Mouse (Mus musculus) gastrocnemius, adult 2 months (tissue): ENCODE data around the gene Wee1. TPM values are rescaled to one million over a fixed set of nuclear protein-coding genes. Genes with fewer than 3 reads are reported as not detected.
"Not testable (repeated sequence)": the region's sequence is repeated elsewhere in the genome, so short reads cannot be mapped to it uniquely, and the experiment has no call there.

Experiments used
- DNase-seq: peaks from one replicate; pipeline ENCODE4 v3.0.0; 2022
- H3K27ac ChIP-seq: fragments of 200-600 bp; 2 replicates; pipeline ENCODE4 v1.8.1; 2022; ENCODE audit warnings: mild to moderate bottlenecking
- H3K4me3 ChIP-seq: fragments of 200-600 bp; 2 replicates; pipeline ENCODE4 v1.8.1; 2022; ENCODE audit warnings: mild to moderate bottlenecking, moderate library complexity
- CTCF ChIP-seq: fragments of 200-600 bp; IDR thresholded peaks from 2 replicates; pipeline ENCODE4 v1.8.1; 2022; ENCODE audit warnings: antibody characterized with exemption, mild to moderate bottlenecking, moderate library complexity
- intact Hi-C: fragments of 180-260 bp; cut with DNase I; formaldehyde crosslinking; loops from one replicate; pipeline ENCODE4 v1.15.1; 2025
- total RNA-seq, 2 experiments: library from RNA; stranded (reverse); gene quantifications; 2 replicates each; pipeline ENCODE4 v1.2.3; 2021

The Wee1 gene
- total RNA-seq, 2 experiments from 2014 or later = 0.97 to 3.6 TPM

DNA sequence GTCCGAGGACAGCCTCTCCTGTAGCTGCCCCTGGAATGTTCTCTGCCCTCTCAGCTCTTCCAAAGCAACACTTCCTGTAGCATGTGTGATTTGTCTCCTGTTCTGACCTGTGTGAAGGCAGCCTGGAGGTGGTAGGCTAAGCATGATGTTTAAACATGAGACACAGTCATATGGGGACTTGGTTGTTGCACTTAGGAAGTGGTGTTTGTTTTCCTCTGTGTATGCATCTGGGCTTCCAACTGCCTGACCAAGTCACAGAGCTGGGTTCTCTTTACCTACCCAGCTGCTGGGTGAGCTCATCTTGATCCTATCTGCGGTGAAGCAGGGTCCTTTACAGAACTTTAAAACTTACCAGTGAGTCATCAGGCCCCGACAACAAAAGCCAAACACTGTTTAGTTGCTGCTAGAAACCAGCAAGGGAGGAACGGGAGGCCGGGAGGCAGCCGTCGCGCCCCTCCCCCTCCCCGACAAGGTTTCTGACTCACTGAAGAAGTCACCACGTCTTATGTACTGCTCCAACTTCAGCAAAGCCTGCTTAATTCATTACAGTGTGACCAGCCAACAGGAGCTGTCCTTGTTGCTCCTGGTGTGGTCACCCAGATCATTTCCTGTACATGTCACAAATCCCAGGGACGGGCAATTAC is 12.8 kb upstream of the Wee1 start:
- H3K4me3 ChIP-seq = peak overlapping the region; percentile 59
- intact Hi-C loops = no loop called here
- peak; percentile 83 for DNase-seq
- peak overlapping the region; percentile 80 for H3K27ac ChIP-seq
- no peak for TF ChIP-seq CTCF

DNA sequence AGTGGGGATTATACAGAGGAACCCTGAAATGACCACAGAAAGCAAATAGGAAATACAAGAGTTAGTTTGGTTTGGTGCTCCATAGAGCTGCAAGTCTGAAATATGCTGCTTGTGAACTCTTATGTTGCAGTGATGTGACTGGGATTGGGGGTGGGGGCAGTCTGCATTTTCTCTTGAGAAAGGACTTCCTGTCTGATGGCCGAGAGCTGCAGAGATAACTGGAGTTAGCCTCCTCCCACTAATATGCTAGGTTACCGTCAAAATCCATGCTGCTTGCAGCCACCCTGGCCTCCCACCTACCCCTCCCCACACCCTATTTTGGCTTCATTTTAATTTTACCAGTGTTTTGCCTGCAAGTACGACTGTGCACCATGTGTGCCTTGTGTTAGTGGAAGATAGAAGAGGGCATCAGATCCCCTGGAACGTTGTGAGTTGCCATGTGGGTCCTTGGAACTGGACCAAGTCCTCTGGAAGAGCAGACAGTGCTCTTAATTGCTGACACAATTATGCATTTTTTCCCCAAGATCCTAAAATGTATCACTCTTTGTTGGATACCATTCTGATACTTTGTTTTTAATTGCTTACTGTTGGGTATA is 11.7 kb upstream of the Wee1 start:
- intact Hi-C loops = no loop called here
- peak overlapping the region; percentile 80 for H3K27ac ChIP-seq
- no peak for TF ChIP-seq CTCF

DNA sequence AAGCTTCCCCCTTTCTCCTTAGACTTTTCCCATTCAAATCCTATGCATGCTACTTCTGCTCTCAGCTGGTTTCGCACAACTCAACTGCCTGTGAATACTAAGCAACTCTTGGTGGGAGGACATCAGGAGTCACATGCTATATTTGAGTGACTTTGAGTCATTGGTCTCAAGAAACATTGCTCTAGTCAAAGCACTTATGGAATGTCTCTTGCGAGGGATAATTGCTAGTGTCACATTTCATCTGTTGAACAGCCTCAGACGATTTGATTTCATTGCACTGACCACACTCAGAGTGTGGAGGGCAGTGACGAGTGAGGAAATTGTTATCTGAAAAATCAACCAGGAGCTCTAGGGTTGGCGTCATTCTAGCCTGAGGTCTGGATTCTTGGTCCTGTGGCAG is 7.1 kb upstream of the Wee1 start:
- no peak overlapping the region for H3K4me3 ChIP-seq
- TF ChIP-seq CTCF = no peak
- intact Hi-C loops = no loop called here
- H3K27ac ChIP-seq = no peak overlapping the region
- no peak for DNase-seq

More for the DNA sequence above, 11.7 kb upstream of the Wee1 start:
- DNase-seq = no peak
- no peak overlapping the region for H3K4me3 ChIP-seq

DNA sequence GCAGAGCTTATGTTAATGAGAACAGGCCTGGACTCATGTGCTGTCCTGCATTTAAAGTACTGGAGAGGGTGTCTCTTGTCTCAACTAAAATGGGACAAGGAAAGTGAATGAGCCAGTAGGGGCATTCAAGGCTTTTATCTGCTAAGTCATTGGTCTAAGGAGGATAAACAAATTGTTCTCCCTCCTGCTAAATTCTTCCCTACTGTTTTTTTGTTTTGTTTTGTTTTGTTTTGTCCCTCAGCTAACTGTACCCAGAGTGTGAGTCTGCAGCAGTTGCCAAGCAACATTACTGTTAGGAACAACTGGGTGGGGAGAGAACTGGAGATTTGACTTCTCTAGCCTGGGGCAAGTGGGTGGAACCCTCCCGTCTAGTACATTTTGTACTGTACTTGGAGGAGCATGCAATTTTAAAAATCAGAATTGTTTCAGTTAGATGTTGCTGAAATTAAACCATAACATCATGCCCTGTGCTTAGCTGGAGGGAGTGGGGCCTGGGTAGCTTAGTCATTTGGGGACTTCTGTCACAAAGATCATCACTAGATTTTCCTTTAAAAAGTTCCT is 5.0 kb upstream of the Wee1 start:
- TF ChIP-seq CTCF = no peak
- no peak overlapping the region for H3K4me3 ChIP-seq
- peak overlapping the region; percentile 81 for H3K27ac ChIP-seq
- peak; percentile 62 for DNase-seq
- intact Hi-C loops = no loop called here

DNA sequence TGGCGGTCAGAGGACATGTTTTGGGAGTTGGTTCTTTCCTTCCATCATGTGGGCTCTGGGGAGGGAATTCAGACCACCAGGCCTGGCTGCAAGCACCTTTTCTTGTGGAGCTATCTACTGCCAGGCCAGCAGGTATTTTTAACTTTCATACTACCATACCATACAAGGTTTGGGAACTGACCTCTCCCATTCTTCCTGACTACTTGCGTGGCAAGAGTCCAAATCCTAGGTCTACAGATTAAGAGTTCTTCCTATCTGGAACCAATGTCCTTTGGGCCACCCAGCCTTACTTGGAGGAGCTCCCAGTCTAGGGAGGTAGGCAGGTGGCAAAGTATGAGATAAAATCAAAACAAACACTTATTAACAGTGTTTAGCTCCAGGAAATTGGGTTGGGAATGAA is 3.4 kb upstream of the Wee1 start:
- no peak for TF ChIP-seq CTCF
- intact Hi-C loops = no loop called here
- Histone ChIP-seq H3K27ac (peak overlapping the region; percentile 81), H3K4me3 (no peak overlapping the region)
- no peak for DNase-seq

DNA sequence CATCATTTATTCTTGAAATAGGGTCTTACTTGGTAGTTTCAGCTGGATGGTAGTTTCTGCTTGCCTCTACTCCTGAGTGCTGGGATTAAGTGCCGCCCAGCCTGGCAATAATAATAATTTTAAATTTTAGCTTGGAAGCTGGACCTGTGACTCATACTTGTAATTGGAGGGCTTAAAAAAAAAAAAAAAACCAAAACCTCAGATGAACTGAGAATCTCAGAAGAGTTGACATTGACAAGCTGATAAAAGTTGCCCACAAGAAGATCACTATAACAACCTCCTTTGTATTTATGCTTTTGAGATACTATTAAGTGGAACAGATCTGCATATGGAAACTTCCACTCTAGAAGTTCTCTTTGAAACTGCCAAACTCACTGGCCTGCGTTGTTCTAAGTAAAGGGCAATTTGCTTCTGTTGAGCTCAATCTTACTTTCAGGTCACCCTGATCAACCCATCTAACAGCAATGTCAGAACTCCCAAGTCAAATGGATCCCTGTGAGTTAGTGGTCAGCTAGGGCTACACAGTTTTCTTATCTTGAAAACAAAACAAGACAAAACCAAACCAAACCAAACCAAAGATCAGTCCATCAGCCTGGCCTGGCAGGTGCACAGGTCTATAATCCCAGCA is 1.6 kb upstream of the Wee1 start:
- no peak for TF ChIP-seq CTCF
- intact Hi-C loops = loop anchor here (5.0 kb wide), 2 partner anchors 42 to 58 kb away; partner anchors contain the start of gene Zfp143
- peak overlapping the region; percentile 92 for H3K27ac ChIP-seq
- H3K4me3 ChIP-seq = peak overlapping the region; percentile 98
- DNase-seq = no peak

DNA sequence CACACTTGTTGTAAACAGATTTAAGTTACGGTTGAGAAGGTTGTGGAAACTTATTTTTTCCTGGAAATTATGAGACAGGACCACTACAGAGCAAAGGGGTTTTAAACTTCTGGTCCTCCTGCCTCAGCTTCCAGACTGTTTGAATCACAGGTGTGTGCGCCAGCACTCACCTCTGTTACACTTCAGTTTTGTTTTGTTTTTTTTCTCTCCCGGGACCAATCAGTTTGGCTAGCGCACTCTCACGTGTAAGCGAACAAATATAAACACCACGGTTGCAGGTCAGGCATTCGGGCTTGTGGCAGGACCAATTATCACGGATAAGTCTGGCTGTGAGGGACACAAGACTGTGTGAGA is 707 bp upstream of the Wee1 start:
- Histone ChIP-seq H3K4me3 (peak overlapping the region; percentile 98), H3K27ac (peak overlapping the region; percentile 92)
- intact Hi-C loops = loop anchor here (5.0 kb wide), 2 partner anchors 41 to 59 kb away; partner anchors contain the start of gene Zfp143
- DNase-seq = no peak
- TF ChIP-seq CTCF = no peak

DNA sequence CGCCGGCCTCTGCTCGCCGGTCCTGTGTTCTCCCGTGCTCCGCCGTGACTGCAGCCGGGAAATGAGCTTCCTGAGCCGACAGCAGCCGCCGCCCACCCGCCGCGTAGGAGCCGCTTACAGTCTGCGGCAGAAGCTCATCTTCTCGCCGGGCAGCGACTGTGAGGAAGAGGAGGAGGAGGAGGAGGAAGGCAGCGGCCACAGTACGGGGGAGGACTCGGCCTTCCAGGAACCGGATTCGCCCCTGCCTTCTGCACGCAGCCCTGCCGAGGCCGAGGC is 381 bp downstream of the Wee1 start:
- H3K27ac ChIP-seq = peak overlapping the region; percentile 92
- peak overlapping the region; percentile 98 for H3K4me3 ChIP-seq
- intact Hi-C loops = loop anchor here (5.0 kb wide), 2 partner anchors 40 to 60 kb away; partner anchors contain the start of gene Zfp143
- no peak for DNase-seq
- TF ChIP-seq CTCF = no peak

DNA sequence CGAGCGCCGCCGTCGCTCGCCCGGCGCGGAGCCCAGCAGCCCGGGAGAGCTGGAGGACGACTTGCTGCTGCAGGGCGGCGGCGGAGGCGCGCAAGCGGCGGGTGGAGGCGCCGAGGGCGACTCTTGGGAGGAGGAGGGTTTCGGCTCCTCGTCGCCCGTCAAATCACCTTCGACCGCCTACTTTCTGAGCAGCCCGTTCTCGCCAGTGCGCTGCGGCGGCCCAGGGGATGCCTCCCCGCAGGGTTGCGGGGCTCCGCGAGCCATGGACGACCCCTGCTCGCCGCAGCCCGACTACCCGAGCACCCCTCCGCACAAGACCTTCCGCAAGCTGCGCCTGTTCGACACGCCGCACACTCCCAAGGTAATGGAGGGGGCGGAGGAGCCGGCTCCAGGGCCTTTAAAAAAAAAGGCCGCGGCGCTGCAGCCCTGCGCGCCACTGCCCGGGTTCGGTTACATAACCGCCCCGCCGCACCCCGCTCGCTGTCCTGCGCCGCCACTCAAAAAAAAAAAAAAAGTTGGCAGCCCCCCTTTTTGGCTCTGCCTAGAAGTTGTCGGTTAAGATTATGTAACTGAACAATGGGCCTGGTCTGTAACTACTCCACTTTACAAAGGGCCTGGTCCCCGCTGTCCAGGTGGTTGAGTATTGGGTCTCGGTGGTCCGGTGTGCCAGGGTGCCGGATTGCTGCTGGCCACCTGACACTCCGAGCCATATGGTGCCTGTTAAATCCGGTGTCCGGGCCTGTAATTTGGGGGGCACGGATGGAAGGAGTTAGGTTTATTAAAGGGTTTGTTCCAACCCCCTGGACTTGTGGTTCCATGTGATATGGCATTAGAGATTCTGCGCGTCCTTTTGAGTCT is 948 bp downstream of the Wee1 start:
- no peak for TF ChIP-seq CTCF
- DNase-seq = peak; percentile 86
- Histone ChIP-seq H3K27ac (peak overlapping the region; percentile 92), H3K4me3 (peak overlapping the region; percentile 98)
- intact Hi-C loops = loop anchor here (5.0 kb wide), 2 partner anchors 40 to 60 kb away; partner anchors contain the start of gene Zfp143

DNA sequence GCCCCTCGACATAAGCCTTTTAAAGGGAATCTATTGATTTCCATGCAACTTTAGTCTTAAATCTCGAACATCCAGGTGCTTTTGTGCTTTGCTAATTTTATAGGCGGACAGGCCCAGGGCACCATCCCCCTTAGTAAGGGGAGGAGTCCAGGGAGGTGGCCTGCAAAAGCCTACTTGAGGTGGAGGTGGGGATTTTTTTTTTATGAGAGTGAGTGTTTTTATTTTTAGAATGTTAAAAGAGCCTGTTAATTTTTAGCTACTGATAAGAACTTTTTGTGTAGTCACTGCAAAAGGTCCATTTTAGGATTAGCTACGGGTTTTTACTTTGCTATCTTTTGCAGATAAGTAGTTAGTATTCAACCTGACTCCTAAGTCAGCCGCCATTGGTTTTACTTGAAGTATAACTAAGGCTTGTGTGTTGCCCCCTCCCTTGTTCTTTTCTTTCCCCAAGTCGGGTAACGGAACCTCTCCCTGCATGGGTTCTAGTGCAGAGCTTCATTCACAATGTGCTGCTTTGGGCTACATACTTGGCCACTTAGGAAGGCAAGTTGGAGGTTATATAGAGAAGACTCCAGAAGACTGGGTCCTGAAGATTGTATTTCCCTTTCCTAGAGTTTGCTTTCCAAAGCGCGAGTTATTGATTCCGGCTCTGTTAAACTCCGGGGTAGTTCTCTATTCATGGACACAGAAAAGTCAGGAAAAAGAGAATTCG is 2.2 kb downstream of the Wee1 start:
- no peak for DNase-seq
- TF ChIP-seq CTCF = no peak
- H3K4me3 ChIP-seq = peak overlapping the region; percentile 98
- H3K27ac ChIP-seq = peak overlapping the region; percentile 92
- intact Hi-C loops = loop anchor here (5.0 kb wide), 2 partner anchors 38 to 62 kb away; partner anchors contain the start of gene Zfp143

DNA sequence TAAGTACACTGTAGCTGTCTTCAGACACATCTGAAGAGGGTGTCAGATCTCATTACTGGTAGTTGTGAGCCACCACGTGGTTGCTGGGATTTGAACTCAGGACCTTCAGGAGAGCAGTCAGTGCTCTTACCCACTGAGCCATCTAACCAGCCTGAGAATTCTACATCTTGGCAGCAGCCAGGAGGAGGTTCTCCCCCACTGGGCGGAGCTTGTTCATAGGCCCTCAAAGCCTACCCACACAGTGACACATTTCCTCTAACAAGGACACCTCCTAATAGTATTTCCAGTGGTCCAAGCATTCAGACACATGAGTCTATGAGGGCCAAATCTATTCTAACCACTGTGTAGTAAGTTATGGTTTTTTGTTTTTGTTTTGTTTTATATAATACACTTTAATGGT is 6.7 kb downstream of the Wee1 start:
- intact Hi-C loops = no loop called here
- no peak for TF ChIP-seq CTCF
- H3K27ac ChIP-seq = no peak overlapping the region
- H3K4me3 ChIP-seq = no peak overlapping the region
- no peak for DNase-seq

DNA sequence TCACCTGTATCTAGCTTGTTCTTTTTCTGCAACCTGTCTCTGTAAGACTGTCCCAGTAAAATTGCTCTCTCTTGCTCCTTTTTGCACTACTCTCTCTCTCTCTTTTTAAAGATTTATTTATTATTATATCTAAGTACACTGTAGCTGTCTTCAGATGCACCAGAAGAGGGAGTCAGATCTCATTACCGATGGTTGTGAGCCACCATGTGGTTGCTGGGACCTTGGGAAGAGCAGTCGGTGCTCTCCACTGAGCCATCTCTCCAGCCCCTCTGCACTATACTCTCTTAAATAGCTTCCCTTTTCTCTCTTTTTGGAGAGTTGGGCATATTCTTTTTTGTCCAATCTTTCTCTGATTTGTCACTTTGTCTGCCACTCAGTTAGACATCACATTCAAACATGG is 10.4 kb downstream of the Wee1 start:
- DNase-seq, H3K4me3 ChIP-seq, intact Hi-C loops, H3K27ac ChIP-seq: not testable (repeated sequence)
